Mouse (Mus musculus): ENCODE measurements around the gene Eps8. TPM values are rescaled to one million over a fixed set of nuclear protein-coding genes. Genes with fewer than 3 reads are reported as not detected.

Eps8 gene
- 1 to 10 TPM in 1 of 3 experiments, under 1 TPM in 1, not detected in 1; 0.39 to 1.3 TPM for polyA plus RNA-seq (2017; shearing (Covaris generic))

DNA sequence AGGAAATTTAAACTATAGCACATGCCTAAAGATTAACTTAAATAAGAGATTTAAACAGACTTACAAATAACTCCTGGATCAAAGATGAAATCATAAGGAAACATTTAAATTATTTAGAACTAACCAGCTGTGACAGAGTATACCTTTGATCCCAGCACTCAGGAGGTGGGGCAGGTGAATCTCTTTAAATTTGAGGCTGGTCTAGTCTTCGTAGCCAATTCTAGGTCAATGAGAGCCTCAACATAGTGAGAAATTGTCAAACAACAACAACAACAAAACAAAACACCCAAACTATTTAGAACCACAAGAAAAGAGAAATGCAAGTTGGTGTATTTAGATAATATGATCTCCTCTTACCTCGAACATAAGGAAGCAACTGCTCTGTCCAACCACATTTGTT is at the start of gene Eps8:
Eps8 (minus strand) TSS at position 101 of the 400 bp plus-strand sequence.
- no peak for ATAC-seq

DNA sequence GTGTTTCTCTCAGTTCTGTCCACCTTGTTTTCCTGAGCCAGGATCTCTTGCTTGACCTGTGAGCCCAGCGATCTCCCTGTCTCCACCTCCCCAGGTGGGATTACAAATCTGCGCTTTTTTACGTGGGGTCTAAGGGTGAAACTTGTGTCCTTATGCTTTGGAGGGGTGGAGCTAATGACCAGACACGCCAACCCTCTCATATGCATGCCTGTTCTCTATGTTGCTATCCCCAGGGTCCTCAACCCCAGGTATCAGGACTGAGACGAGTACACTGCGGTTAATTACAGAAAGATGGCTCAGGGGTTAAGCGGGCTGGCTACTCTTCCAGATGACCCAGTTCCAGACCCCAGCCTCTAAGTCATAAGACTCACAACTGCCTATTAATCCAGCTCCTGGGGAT is 48.8 kb upstream of the Eps8 start:
- no peak for ATAC-seq

DNA sequence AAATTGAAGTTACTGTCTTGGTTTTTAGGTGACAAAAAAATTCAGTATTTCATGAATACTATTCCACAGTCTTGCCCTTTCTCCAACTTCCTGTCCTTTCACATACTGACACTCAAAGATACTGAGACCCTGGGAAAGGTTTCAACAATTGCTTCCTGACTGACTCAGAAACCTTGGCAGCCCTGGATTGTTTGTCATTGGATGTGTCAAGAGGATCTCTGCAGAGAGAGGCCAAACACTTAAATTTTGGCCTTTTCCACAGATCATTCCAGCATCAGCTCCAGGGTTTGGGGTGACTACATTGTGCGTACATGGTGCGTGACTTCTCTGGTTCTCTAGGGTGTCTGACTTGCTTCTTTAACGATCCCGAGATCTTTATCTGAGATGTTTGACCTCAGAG is 48.2 kb upstream of the Eps8 start:
- ATAC-seq: no peak

DNA sequence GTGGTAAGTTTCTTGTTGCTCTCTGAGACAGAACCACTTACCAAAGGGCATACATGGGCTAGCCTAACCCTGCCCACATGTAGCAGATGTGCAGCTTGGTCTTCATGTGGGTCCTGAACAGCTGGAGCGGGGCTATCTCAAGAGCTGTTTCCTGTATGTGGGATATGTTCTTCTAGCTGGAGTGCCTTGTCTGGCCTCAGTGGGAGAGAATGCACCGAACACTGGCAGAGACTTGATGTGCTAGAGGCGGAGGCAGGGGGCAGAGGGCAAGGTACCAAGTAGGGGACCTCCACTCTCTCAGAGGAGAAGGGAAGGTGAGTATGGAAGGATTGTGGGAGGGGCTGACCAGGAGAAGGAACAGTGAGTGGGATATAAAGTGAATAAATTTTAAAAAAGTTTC is 47.5 kb upstream of the Eps8 start:
- no peak for ATAC-seq

DNA sequence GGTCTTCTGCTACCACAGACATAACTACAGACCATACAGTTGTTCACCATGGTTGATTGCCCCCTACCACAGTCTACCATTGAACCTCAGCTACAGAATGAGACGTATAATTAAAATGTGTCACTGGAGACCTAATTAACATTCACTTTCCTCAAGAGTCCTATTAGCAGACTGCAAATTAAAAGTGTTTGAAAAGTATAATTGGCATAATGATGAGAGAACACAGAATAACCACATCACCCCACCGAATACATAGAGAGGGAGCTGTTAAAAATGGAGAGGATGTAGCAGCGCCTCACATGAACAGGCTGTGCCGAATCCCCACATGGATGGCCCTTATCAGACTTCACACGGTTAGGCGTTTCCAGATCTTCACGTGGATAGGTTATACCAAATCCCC is 44.8 kb upstream of the Eps8 start:
- ATAC-seq: no peak

DNA sequence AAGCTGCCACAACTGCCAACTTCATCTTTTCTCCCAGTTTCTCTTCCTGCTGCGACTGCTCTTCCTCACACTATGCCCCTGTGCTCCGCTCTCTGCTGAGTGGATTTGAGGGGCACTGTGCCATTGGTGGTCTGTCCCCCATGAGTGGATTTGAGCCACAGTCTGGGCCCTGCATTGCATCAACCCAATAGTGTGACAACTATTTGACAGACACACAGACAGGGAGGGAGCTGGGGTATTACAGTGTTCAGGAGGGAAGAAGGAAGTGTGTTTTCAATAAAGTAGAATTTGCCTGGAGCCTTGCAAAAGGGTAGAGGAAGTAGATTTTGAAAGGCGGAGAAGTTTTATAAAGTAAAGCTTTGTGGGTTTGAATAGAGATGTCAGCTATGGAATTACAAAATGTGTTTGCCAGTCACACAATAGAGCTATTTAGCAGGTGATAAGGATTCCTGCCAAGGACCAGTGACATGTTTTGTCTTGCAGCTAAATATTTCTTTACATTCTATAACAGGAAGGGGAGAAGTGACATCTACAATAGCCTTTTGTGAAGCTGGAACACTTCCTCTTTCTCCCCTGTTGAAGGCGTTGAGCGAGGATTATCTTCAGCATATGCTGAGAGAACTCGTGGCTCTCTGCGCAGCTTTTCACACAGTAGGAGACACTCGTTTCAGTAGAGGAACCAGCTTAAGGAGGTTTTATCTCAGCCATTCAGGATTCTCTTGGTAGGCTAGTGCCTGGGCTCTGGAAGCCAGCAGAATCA is 41.9 kb upstream of the Eps8 start:
- no peak for ATAC-seq

DNA sequence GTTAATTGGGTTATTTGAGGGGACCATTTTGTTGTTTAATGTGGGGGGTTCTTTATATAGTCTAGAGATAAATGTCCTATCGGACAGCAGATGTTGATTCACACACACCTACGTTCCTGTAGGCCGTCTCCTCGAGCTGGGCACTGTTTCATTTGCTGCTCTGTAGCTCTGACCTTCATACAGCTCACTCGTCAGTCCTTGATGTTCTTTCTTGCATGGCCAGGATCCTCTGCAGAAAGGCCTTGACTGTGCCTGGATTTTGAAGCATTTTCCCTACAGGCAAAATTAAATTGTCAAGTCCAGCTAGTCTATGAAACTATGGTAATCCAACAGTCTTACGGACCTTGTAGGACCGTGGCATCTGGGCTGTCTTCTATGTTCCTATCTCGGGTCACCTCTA is 40.4 kb upstream of the Eps8 start:
- ATAC-seq: no peak

DNA sequence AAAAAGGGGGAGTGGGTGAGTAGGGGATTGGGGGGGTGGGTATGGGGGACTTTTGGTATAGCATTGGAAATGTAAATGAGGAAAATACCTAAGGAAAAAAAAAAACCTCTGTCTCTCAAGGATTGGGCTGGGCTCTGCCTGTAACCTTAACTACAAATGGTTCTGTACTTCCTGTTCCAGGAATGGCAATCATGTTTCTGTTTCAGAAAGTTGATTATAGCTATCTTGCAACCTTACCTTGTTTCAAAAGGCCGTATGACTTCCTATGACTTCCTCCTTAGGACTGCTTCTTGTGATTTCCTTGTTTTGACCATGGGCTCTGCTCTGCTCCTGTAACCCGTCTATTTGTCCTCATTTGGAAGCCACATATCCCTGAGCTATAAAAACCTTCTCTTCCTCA is 39.6 kb upstream of the Eps8 start:
- no peak for ATAC-seq

DNA sequence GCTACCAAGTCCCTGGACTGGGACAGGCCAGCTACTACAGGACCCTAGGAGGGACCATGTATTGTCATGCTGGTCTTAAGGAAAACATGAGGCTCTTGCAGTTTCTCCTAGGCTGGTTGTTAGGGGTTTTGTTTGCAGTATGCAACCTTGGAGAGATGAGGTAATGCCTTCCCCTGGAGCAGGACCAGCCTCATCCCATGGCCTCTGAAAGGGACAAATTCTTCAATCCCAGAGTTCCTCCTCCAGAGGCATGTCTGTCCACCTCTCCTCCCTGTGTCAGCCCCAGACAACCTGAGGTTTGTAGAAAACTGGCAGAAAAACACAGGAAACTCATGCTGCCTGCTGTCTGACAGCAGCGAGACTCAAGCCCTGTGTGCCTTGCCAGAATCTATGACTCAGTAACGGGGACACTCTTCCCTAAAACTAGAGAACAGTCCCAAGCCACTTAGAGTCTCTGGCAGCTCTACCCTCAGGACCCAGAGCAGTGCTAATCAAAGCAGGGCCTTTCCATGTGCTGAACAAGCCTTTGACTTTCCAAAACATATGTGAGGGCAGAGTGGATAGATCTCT is 36.0 kb upstream of the Eps8 start:
- no peak for ATAC-seq

DNA sequence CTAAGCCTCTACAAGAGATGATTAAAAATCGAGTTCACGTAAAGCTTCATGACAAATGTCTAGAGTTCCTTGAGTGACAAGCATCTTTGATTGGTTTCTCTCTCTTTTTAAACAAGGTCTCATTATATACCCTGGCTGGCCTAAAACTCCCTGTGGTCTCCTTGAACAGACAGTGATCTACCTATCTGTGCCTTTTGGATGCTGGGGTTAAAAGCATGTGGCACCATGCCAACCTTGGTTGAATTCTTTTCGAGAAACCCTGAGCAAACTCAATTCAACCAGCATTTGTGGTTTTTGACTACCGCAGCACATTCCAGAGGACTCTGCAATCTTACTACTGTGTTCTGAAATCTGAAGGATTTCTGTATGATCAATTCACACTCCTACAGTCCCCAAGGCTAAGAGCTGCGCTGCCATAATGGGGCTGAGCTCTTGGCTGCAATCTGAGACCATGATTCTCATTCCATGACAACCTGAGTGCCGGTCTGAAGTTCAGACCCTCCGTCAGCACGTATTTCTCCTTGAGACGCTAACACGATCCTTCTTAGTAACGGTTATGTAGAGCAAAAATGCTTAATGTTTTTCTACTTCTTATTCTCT is 33.9 kb upstream of the Eps8 start:
- ATAC-seq: no peak

DNA sequence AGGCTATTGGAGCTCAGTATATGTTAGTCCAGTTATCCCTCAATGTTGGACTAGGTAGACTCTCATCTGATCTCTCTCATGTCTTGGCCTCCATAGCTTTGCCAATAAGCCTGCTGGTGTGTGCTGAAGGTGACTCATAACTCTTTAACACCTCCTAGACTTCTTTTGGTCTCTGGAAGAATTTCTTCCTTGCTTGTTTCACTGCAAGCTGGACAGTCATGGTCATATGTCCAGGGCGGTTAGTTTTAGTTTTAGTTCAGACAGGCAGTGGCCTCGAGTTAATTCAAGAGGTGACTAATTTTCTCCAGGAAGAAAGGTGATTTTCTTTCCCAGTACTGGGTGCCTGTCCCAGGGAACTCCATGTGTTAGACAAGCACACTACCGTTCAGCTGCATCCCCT is 33.4 kb upstream of the Eps8 start:
- ATAC-seq: no peak

DNA sequence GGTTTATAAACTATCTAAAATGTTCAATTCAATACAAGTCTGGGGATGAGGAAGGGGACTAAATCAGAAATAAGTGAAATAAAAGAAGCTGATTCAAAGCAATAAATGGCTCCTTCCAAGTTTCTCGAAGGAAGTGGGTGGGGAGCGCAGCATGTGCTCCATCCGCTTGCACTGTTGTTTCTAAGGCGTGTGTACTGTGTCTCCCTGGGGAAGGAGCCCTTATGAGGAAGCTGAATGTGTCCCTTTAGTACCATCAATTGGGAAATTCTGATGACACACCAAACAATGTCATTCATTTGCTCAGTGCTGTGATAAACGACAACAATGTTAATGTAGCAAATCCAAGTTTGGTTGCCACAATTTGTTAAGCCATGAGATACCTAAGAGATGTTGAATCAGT is 33.0 kb upstream of the Eps8 start:
- no peak for ATAC-seq

DNA sequence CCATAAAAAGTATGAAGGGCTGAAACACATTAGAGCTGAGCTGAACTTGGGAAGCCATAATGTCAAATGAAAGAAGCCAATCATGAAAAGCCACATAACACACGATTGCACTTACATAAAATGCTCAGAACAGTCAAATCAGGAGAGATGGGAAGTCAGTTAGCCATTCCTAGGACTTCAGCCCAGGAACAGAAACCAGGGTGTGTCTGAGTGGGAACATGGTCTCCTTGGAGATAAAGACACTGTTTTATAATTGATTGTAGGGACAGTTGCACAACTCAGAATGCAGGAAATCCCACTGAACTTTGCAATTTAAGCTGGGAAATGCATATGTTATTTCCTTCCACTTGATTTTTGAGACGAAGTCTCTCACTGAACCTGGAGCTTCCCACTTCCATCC is 28.0 kb upstream of the Eps8 start:
- ATAC-seq: no peak

DNA sequence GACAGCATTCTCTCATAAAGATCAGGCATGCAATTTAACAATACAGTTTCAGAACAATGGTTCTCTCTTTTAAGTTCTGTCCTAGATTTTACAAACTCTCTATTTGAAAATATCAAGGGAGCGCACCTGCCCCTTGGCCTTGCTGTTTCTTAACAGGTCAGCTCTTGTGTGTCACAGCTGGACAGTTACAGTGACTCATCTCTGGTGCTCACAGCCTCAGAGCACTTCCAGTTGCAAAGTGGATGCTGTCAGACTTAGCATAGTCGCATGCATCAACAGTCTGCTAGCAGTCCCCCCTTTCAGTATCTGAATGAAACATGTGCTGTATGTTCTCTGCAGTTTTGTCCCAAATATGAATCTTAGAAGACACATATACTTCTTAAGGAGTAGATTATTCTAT is 26.3 kb upstream of the Eps8 start:
- ATAC-seq: no peak

DNA sequence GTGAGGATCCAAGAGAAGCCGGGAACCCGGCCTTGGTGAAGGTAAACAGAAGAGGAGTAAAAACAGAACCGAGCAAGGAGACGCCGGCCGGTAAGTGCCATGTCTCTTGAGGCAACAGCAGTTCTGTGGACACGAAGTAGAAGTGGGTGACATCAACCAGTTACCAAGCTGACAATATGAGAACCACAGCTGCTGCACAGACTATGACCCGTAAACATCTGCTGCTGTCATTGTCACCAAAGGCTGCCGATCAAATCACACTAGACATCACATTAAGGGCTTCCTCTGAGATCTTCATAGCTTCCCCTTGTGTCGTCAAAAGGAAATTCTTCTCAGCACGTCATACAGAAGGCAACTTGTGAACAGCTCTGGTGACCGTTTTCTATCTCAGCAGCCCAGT is 21.9 kb upstream of the Eps8 start:
- ATAC-seq: no peak

DNA sequence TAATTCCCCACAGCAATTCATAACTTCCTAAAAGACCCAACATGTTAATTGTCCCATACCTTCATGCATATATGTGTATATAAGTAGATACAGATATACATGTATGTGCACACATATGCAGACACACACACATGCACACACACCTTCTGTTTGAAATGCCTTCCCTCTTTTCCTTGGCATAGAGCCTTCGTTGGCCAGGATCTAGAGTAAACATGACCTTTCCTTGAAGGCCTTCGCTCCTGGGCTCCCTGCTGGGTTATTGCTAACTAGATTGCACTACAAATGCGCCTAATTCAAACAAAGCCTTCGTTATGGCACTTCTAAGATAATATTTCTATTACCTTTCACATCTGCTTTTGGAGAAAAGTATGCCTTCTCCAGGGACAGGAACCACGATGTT is 20.9 kb upstream of the Eps8 start:
- no peak for ATAC-seq

DNA sequence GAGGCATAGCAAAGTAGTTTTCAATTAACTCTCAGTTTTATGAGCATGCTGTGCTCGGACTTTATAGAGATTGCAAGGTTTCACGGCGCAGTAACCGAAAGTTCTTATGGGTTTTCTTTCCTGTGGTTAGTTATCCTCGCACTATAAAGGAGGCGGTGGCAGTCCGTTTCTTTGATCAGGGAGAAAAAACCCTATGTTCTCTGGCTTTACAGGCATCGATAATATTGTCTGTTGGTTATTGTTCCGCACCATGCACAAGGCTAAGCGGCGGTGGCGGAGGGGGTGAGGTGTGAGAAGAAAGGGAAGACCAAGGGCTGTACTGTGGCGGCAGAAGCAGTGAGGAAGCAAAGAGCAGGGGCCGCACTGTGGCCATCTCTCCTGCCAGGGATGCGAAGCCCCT is 18.6 kb upstream of the Eps8 start:
- ATAC-seq: no peak

DNA sequence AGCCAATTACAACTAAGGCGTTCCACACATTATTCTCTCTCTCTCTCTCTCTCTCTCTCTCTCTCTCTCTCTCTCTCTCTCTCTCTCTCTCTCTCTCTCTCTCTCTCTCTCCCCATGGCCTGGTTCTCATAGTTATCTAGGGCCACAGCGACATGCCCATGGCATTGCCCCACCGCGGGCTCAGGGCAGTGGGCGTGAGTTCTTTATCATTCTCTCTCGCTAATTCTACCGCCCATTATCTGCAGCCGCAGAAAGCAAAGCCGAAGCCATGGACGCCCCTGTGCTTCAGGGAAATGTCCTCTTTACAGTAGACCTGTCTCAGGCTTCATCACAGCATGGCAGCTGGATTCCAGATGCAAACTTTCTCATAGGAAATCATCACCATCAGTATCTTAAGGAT is 16.9 kb upstream of the Eps8 start:
- ATAC-seq: no peak

DNA sequence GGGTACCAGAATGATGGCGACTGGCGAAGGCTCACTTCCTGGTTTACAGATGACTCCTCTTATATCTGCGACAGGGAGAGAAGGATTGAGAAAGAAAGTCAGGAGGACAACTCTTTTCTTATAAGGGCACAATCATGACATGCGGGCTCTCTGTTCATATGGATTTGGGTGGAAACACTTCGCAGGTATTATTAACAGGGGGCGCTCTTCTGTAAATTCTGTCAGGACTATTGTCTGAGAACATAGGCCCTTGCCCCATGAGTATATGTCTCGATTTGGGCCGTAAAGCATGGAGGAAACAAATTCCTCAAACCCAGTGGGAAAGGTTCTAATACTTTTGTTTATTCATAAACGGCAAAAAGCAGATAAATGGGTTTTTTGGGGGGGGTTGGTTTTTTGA is 16.1 kb upstream of the Eps8 start:
- no peak for ATAC-seq

DNA sequence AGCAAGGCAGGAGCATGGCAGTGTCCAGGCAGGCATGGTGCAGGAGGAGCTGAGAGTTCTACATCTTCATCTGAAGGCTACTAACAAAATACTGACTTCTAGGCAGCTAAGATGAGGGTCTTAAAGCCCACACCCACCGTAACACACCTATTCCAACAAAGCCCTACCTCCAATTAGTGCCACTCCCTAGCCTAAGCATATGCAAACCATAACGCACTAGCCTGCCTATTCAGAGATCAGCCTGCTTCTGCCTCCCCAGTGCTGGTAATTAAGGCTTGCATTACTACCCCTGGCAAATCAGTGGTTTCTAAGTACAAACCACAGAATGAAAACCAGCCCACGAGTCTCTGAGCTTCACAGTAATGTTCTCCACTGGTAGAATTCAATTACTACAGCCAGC is 15.2 kb upstream of the Eps8 start:
- ATAC-seq: no peak

DNA sequence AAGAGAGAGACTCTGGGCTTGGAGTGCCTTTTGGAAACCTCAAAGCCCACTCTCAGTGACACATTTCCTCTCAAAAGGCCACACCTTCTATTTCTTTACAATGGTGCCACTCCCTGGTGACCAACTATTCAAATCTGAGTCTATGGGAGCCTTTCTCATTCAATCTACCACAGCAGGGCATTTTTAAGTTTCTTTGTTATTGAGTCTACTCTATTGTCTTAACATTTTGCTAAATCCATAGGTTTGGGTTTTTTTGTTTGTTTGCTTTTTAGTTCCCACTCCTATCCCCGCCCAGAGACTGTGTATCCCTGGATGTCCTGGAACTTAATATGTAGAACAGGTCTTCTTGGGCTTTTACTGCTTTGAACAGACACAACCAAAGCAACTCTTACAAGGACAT is 14.8 kb upstream of the Eps8 start:
- ATAC-seq: no peak

DNA sequence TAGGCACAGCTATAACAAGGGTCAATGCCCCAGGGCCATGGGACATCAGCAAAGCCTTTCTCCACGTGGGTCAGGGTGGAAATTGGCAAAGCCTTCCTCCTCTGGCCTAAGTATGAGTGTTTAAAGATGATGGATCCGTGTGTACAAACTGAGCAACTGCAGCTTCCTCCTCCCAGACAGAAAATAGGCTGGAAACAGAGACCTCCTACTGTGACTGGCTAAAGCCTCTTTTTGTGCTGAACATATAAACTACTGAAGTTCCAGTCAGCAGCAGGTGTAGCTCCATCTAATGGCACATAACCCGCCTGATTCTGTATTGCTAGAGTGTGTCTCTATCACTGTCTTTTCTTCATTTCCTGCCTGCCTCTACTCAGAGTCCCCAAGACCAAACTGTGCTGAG is 13.7 kb upstream of the Eps8 start:
- no peak for ATAC-seq

DNA sequence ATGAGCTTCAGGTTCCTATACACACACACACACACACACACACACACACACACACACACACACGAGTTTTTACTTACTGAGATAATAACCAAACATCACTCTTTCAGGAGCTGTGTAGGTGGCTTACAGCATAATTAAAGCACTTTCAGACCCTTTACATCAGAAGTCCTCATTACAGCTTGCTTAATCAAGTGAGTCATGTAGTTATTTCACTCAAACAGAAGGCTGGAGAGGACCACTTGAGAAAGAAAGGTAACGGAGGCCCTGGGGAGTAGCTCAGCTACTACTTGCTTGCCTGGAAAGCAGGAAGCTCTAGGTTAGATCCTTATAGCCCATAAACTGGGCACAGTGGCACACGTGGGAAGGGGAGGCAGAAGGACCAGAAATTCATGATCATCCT is 13.0 kb upstream of the Eps8 start:
- ATAC-seq: no peak

DNA sequence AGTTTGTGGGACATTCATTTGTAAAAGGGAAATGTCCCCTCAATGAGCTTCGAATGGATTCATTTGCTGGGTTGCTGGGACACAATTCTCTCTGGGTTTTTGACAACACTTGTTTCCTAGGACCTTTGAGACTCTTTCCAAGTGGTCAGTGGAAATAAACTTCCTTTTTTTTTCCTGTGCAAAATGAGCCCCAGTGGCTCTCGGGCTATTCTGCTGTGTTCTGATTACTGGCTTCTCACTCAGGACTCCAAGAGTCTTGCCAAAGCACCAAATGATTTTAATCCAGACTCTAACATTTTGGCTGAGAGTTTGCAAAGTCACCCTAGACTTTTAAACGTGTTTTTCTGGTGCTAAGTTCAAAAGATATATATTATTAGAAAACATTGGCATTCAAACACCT is 10.3 kb upstream of the Eps8 start:
- ATAC-seq: no peak
